Mouse (Mus musculus) ovary, adult 10 weeks (tissue): Measurements from ENCODE around the gene Thoc7. TPM values are rescaled to one million over a fixed set of nuclear protein-coding genes. Genes with fewer than 3 reads are reported as not detected.

Source experiments
- polyA plus RNA-seq: library from polyadenylated mRNA; stranded (reverse); fragments of 350-450 nt; fragmentation: Illumina TruSeq; extraction: RNeasy Lipid Tissue Mini Kit (QIAGEN cat#74804); gene quantifications from one replicate; pipeline ENCODE4 v1.2.3, GENCODE M21; 2014

Gene Thoc7
- 487 TPM for polyA plus RNA-seq

DNA sequence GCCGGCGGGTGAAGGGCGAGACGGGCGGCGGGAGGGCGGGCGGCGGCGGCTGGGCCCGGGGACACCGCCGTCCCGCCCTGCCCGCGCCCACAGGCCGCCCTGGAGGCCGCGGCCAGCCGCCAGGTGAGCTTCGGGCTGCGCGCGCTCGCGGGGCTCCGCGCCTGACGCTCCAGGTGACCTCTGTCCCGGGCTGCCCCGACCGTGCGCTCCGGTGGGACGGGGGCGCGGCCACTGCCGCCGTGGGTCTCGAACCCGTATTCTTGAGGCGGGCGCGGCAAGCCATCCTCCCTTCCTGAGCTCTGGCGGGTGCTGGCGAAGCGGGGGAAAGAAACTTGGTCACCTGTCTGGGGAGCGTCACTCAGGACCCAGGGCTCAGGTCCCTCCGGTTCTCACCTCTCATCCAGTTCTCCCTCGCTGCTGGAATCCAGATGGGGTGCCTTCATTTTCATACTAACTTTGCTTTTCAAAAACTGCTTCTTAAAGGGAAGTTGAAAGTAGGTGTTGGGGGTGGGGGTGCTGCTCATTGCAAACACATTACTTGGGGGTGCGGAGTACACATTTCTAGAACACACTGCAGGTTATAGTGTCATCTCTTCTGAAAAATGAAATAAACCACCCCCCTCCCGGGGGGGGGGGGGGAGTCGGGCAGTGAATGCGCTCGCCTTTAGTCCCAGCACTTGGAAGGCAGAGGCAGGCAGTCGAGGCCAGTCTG is at the start of gene Thoc7, which contains the start of gene Atxn7:
Gene Thoc7, minus strand, starts transcription at position 452 of the 712 bp plus-strand sequence.
Gene Atxn7, plus strand, starts transcription at position 40 of the 712 bp plus-strand sequence.

GRCm38 (mm10) chr14:13914387-13915082 is 47.1 kb downstream of the Thoc7 start, which contains the start of gene Gm281:
TSS of gene Gm281 (minus strand) at chr14:13914478.

Other genes starting within 250 kb of the Thoc7 start
- 0.43 TPM for gene Gm281, start 47.4 kb downstream of the Thoc7 start, polyA plus RNA-seq
- gene Atxn7, start 412 bp downstream of the Thoc7 start, polyA plus RNA-seq: 22.9 TPM
- gene Psmd6, start 159.1 kb upstream of the Thoc7 start, polyA plus RNA-seq: 160 TPM
- not detected for gene Olfr720, start 225.0 kb upstream of the Thoc7 start, polyA plus RNA-seq